Mouse (Mus musculus): ENCODE measurements around the gene Tedc1.
"Not testable (repeated sequence)": the region's sequence is repeated elsewhere in the genome, so short reads cannot be mapped to it uniquely, and the experiment has no call there.

The Tedc1 gene

DNA sequence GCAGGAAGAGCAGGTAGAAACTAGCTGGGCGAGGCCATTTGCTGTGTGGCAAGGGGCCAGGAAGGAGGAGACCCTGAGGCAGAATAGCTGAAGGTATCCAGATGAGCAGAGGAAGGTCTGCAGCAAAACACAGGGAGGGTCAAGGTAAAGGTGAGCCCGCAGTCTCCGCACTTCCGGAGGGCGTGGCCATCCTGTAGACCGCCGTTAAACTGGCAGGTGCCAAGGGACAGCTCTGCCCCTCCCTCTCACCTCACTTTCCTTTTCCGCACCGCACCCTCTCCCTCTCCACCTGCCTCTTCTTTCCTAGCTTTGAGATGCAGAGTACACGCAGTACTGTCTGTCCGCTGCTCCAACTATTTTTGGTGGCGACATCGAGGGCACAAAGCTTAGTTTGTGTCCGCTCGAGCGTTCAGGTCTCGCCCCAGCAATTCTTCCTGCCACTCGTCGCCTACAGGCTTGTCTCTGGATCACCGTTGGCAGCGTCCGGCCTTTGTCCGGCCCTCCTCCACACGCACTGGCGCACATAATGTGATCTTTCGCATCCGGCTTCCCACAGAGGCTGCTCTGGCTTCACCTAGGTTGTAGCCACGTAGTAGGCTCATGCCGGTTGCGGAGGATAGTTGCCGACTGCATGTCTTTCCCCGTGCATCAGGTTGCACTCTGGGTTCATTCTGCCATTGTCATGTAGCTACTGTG is 997 bp upstream of the Tedc1 start:
- peak; percentile 66 to 84 for DNase-seq

DNA sequence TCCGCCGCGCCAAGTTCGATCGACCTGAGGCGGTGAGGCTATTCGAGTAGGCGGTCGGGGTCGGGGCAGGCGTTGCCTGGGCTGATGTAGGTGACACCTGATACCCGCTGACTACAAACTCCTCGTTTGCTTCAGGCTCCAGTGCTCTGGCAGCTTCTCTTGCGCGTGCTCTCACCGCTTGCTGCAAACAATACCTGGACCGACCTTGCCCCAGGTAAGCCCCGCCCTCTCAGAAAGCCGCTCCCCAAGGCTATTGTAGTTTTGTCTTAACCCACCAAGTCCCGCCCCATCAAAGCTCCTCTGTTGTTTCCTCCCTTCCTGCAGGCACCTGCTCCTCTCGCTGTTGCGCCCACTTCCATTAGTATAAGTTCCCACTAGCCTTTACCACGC is 314 bp downstream of the Tedc1 start:
- DNase-seq = no peak

DNA sequence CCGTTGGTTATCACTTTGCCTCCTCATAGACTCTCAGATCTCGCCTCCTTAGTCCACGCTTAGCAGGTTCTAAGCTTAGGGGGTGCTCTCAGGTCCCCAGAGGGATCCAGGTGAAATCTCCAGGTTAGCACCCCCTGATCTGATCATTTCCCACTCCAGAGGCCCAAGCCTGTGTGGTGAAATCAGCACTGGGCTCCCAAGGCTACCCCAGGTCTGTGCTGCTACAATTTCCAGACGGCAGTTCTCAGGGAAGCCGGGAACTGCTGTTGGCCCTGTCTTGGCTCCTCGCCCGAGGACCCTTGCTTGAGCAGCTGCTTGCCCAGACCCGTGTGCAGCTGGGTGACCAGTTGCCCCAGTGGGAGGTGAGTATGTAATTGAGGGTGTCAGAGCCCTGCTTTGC is 781 bp downstream of the Tedc1 start:
- DNase-seq = peak in 1 of 2 experiments; percentile 49

DNA sequence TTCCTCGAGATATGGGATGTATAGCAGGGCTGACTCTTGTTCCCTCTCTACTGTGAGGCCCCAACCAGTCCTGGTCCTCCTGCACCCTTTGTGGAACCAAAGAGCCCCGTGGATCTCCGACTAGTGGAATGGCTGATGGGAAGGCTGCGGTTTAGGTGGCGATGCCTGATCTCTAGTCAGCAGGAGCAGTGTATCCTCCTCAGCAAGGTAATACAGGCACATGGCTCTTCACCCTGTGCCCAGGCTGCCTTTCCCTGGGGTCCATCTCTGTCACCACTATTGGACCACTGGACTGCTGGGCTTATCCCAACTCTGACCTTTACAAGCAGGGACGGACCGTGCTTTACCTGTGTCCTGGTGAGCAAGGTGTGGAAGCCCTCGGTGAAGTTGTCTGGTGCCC is 1.3 kb downstream of the Tedc1 start:
- DNase-seq = no peak

DNA sequence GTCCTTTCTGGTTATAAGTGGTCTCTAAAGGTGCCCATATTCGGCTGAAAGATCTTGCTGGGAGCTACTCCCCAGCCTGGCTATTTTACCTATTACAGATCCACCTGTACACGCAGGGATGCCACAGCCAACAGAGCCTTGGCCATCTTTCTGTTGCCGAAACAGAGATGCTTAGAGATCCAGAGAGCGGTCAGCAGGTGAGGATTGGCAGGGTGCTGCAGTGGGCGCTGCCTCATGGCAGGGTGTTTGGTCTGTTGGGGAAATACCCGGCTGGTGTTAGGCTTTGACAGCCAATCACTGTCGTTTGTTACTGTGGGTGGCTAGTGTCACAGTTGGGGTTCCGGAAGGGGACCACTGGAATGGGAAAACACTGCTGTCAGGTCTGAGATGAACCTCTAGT is 1.8 kb downstream of the Tedc1 start:
- peak in 1 of 2 experiments; percentile 28 for DNase-seq

DNA sequence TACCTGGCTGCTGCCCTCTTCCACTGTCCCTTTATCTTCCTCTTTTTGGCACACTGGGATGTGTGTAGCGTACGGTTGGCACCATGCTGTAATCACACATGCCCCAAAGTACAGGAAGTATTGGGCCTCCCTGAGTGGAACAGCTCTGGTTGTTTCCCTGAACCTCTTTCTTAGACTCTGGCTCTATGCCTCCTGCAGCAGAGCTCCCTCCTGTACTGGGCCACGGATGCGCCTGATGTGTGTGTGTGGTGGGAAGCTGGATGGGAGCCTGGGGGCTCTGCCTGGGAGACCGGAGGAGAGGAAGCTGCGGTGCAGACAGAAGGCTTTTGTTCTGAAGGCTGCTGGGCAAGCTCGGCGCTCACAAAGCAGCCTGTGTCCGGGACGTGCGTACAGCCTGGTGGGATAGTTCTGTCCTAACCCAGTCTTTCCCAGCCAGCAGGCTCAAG is 7.4 kb downstream of the Tedc1 start:
- no peak for DNase-seq

DNA sequence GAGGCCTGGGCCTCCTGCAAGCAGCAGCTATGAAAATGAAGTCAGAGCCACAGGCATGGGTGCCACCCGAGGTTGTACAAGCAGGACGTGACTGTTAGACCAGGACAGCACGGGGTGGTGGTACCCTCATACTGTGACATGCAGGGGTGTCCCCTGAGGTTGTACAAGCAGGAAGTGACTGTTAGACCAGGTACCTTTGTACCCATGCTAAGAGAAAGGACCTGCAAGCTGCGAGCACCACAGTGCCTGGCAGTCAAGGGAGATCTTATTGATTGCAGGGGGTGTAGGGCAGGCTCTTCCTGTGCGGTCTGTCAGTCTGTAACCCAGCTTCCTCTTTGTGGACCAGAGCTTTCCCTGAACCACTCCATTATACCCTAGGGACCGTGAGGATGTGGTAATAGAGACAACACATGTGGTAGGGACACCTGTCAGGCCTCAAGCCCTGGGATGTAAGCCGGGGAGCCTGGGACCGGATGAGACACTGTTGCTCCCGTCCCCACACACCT is 11.9 kb downstream of the Tedc1 start:
- peak in 1 of 2 experiments; percentile 26 for DNase-seq

DNA sequence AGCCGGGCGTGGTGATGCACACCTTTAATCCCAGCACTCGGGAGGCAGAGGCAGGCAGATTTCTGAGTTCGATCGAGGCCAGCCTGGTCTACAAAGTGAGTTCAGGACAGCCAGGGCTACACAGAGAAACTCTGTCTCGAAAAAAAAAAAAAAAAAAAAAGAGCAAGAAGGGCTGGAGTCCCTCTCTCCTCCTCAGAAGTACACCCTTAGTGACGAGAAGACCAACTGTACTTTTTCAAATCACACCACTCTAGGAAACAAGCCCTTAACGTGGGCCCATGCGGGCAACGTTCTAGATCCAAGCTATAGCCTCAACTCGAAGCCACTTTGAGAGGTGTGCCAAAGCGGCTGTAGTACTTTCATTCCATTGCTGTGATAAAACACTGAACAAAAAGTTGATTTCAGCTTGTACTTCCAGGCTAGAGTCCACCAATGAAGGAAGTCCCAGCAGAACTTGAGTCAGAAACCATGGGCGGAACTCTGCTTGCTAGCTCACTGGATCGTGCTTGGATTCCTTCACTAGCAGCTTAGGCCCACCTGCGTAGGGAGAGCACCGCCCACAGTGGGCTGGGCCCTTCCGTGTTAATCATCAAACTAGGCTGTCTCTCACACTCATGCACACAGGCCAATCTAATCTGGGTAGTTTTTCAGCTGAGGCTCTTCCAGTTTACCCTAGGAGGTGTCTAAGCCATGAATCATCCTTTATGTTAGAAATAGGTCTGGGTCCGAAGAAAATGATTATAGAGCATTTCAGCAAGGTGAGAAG is 20.9 kb downstream of the Tedc1 start:
- DNase-seq = no peak

DNA sequence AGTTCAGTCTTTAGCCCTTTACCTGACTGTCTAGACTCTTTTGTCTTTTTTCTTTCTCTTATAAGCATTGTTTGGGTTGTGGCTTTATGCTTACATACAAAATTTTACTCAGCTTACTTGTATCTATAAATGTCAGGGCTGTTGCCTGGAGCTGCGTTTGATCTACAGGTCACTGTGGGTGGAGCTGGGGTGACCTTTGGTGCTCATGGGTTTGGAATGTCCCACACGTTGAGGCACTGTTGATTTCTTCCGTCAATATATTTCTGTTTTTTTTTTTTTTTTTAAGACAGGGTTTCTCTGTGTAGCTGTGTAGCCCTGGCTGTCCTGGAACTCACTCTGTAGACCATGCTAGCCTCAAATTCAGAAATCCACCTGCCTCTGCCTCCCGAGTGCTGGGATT is 24.8 kb downstream of the Tedc1 start:
- no peak for DNase-seq

DNA sequence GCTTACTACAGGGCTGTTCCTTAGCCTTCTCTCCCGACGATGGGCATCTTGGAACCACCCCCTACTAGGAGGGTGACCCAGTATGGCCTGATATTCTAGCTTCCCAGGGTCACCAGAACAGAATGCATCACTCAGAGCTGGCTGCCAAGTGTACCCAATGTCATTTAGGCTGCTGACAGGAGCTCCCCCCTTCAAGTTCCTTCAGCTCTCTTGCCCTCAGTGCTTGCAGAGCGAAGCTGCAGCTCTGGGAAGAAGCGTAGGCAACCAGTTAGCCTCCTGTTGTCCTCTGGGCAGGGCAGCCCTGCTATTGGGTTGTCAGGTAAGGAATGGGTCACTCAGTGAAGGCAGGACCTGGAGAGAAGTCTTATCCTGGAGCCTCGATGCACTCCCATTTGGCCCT is 28.7 kb downstream of the Tedc1 start:
- DNase-seq = peak in 1 of 2 experiments; percentile 29

DNA sequence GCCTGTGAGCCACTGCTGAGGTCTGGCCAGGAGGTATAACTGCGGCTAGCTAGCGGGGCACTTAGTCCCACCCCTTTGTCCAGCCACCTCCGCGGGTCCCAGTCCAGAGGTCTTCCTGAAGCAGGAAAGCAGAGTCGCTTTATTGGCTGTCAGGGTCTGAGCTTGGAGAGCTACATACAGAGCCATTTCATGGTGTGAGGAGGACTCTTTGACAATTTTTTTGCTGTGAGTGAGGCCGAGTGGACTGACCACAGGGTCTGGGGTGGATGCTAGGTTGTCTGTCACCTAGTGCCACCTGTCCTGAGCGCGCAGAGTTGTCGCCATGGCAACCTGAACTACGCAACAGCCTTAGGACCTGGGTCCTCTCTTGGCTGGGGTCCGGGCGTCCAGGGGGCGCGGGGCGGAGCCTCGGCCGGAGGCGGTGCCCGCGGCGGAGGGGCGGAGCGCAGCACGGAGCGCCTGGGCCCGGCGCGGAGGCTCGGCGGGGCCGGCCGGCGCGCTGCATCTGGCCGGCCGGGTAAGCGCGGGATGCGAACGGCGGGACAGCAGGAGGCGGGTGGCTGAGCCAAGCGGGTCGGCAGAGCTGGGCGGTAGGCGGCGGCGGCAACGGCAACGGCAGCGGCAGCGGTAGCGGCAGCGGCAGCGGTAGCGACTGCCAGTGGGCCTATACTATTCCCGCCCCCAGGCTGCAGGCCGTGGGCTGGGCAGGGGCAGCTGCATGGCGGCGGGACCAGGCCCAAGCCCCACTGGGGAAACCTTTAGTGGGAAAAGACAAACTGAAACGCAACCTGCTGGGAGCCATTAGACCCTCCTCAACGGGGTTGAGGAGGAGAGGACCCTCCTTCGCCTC is 29.4 kb downstream of the Tedc1 start, which contains the start of gene Tmem121:
Gene Tmem121 (plus strand): TSS at position 489 of the 850 bp plus-strand sequence.
- peak in 1 of 2 experiments; percentile 51 for DNase-seq

DNA sequence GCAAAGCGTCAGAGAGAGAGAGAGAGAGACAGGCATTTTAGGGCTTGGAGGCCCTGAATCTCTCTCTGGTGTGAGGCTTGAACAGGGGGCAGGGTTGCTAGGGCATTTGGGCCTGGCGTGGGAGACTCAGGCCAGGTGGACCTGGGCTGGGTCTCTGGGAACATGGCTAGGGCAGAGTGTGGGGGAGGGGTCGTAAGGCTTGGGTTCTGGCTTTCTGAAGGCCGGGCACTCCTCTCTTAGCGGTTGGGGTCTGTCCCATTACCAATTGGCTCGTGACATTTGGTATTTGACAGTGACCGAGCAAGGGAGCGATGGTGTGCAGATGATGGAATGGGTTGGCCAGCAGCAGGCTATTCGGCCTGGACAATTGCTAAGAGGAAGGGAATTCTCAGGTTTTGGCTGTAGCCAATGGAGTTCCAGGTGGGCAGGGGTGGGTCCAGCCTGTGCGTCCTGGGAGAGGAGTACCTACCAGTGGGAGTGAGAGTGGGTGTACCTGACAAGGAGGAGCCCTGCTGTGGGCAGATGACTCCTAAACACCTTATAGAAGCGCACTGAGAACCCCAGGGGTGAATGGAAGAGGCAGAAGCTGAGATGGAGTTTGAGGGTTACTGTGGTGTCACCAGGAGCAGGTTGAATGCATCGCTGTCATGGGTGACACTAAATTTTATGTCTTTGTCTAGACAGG is 30.2 kb downstream of the Tedc1 start:
- no peak for DNase-seq

DNA sequence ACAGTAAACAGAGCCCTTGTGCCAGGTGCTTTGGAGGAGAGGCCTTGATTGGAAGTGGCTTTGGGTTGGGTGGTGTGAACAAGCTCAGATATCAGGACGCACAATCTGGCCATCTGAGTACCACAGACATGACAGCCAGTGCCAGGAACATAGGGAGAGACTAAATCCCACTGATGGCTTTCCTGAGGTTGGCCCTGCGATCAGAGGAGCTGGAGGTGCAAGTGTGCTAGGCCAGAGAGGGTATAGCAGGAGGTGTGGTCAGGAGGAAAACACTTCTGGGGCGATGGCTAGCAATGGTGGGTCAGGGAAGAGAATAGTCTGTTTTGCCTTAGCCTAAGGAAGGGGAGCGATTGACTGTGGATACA is 30.8 kb downstream of the Tedc1 start:
- DNase-seq = no peak

DNA sequence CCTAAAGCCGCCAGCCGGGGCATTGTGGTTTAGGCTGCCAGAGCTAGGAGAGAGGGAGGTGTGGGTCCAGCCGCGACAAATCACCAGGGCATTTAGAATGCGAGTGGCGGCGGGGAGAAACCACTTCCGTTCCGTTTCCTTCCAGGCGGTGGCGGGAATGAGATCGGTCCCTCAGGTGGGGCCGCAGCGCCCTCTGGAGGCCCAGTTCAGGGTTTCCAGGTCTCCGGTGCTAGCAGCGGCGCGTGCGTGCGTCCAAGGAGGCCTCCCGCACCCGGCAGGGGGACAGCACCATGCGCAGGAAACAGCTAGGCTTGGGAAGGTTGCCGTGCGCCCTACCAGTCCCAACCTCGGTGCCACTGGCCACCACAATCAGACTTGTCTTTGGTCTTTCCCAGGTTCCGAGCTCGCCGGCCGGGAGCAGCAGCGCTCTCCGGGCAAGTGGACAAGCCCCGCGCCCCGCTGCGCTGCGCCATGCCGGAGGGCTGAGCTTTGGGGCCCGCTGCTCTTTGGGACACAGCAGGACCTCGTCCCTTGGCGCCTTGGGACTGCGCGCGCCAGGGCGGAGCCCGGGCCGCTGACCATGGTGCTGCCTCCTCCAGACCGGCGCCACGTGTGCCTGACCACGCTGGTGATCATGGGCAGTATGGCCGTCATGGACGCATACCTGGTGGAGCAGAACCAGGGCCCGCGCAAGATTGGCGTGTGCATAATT is 31.5 kb downstream of the Tedc1 start:
- peak; percentile 71 to 73 for DNase-seq

DNA sequence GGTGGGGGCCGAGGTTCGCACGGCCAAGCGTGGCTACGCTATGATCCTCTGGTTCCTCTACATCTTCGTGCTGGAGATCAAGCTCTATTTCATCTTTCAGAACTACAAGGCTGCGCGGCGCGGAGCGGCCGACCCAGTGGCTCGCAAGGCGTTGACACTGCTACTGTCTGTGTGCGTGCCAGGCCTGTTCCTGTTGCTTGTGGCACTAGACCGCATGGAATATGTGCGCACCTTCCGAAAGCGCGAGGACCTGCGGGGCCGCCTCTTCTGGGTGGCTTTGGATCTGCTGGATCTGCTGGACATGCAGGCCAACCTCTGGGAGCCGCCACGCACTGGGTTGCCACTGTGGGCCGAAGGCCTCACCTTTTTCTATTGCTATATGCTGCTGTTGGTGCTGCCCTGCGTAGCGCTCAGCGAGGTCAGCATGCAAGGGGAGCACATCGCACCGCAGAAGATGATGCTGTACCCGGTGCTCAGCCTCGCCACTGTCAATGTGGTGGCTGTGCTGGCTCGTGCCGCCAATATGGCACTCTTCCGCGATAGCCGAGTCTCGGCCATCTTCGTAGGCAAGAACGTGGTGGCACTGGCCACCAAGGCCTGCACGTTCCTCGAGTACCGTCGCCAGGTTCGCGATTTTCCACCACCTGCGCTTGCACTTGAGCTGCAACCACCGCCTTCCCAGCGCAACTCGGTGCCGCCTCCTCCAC is 32.3 kb downstream of the Tedc1 start:
- DNase-seq = peak in 1 of 2 experiments; percentile 30

DNA sequence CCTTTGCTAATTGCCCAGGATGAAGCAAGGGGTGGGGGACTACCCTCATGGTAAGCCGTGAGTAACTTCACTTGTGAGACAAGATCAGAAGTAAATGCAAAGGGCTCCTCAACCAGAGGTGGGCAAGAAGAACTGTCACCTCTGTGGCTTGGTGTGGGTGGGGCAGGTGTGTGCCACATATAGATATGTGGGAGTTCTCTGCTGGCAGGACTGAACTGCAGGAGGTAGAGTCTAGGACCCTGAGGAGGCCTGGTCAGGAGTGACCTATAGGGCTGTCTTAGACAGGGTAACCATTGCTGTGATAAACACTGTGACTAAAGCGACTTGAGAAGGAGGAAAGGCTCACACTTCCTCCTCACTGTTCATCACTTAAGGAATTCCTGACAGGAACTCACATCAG is 37.2 kb downstream of the Tedc1 start:
- DNase-seq = no peak

DNA sequence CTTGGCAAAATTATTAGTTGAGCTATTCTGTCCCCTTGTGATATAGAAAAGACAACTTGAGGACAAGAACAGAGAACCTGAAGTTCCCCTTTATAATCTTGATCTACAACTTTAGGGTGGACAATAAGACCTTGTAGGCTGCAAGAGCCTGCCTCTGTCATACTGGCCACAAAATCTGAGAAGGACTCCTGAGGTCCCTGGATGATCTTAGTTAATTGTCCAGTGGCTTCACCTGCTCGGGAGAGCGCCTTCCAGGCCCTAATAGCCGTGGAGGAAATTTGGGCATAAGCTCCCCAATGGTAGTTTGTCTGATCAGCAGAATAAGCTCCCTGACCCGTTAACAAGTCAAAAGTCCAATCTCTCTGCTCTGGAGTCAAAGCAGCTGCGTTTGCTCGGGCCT is 42.9 kb downstream of the Tedc1 start:
- DNase-seq = not testable (repeated sequence)

DNA sequence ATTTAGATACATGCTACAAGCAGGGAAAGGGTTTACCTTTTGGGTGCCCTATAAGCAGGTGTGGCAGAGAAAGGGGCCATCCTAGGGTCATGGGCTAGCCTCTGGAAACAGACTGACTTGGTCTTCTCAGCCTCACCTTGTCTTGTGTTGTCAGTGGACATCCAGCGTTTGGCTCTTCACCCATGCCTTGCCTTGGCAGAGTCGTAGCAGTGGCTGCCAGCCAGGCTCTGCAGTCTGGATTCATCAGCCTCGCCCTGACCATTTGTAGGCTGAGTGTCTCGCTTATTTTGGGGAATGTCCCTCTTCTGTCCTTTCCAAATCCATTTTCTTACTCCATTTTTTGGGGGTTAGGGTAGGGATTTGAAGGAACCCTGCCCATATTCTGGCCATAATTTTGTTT is 45.1 kb downstream of the Tedc1 start:
- DNase-seq = no peak

DNA sequence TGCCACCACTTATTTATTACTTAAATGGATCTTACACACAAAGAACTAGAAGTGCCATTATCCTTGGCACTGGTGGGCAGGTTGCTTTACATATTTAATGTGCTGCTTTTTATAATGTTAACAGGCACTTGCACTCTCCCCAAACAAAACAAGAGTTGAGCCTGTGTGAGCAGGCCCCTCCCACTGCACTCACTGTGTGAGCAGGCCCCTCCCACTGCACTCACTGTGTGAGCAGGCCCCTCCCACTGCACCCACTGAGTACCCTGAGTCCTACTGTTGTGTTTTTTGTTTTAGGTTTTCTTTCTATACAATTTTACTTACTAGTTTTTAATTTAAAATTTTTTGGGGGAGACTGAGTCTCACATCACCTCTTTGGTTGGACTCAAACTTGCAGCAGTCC is 45.8 kb downstream of the Tedc1 start:
- no peak for DNase-seq

DNA sequence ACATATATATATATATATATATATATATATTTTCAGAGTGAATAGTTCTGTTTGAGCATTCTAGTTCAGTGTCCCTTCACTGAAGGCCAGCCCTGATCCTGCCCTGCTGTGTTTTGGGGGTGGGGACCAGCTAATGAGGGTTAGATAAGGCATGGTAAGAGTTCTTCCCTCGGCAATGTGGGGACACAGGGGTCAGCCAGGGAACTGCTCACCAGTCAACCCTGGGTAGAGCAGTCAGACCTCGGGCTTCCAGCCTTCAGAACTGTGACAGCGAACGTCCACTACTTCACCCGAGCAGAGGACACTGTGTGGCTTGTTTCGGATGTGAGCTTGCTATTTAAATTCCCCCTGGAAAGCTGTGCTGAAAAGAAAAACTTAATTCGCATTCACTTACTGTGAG is 47.3 kb downstream of the Tedc1 start:
- no peak for DNase-seq

DNA sequence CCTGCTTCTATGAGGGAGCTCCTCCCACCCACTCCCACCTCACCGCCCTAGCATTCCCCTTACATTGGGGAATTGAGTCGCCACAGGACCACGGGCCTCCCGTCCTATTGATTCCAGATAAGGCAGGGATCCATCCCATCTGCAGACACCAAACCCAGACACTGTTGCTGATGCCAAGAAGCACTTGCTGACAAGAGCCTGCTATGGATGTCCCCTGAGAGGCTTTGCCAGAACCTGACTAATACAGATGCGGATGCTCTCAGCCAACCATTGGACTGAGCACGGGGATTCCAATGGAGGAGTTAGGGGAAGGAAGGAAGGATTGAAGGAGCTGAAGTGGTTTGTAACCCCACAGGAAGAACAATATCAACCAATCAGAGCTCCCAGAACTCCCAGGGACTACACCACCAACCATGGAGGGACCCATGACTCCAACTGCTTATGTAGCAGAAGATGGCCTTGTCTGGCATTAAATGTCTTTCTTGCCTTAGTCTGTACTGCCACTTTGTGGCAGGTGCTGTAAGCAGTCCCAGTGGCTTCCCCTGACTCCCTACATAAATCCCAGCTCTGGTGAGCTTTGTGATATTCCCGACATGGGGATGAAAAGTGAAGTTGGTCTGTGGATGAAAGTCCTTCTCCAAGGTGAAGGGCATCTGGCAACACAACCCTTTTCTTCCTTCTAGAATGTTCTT is 49.2 kb downstream of the Tedc1 start:
- no peak for DNase-seq
